Mouse (Mus musculus) ES-E14 (cell line): ENCODE measurements around the gene Mfsd2b.

Experiments
- CHD2 ChIP-seq: IDR thresholded peaks from 2 replicates; pipeline ENCODE4 v1.6.1; 2014; ENCODE audit warnings: mild to moderate bottlenecking, low read depth, low read length, inconsistent platforms
- HCFC1 ChIP-seq: IDR thresholded peaks from 2 replicates; pipeline ENCODE4 v1.6.1; 2012; ENCODE audit warnings: low read length, inconsistent platforms, borderline replicate concordance; ENCODE audit not compliant: insufficient read depth
- MAFK ChIP-seq: IDR thresholded peaks from 2 replicates; pipeline ENCODE4 v1.6.1; 2014; ENCODE audit warnings: mild to moderate bottlenecking, low read depth, low read length, inconsistent platforms; ENCODE audit not compliant: insufficient read depth

GRCm38 (mm10) chr12:4856834-4857233, 17.3 kb downstream of the Mfsd2b start:
- TF ChIP-seq MAFK (no peak), CHD2 (no peak), HCFC1 (no peak)
